Mouse (Mus musculus) liver, postnatal 0 days (tissue): ENCODE measurements around the gene Xpo5.

Source experiments
- CTCF ChIP-seq: sonication (generic); IDR thresholded peaks from 2 replicates; pipeline ENCODE4 v1.5.1; 2016; ENCODE audit warnings: antibody characterized with exemption, low read depth
- EP300 ChIP-seq: IDR thresholded peaks from 2 replicates; pipeline ENCODE4 v1.6.1; 2016; ENCODE audit warnings: antibody characterized with exemption, low read depth, mild to moderate bottlenecking

DNA sequence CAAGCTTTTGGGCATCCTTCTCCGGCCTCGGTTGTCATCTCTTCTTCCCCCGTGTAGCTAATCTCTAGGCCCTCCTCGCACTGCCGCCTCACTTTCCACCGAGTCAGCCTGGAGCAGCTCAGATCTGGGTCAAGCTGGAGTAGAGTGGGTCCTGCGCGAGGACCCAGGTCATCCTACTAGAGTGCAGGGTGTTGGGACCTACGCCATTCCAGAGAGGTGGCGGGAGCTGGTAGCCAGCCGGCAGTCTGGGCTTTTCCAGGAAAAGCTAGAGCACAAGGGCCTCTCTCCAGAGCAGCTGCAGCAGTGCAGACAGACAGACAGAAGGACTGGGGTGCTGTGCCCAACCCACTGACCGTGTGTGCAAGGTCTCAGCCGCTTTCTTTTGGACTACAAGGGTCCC lies 39.7 kb downstream of the Xpo5 start:
- TF ChIP-seq CTCF: no peak
- no peak for TF ChIP-seq EP300
